ENCODE assay signal across 7 mouse cellular contexts in genomic region chr11:77215483-77215882, GRCm38 (mm10). TPM values are rescaled to one million over a fixed set of nuclear protein-coding genes. Genes with fewer than 3 reads are reported as not detected.
DNase-seq lines count a peak whose midpoint lies in the region; ATAC-seq and TF ChIP-seq lines count a peak whose summit lies in the region.

No protein-coding gene starts in this region.

- TF ChIP-seq CTCF in lung, embryonic 14.5 days (IDR thresholded peaks at IDR 0.05; ENCODE audit: low read depth): no peak

- H3K4me3 ChIP-seq in lung, embryonic 14.5 days (ENCODE audit: low read depth, low read length): peak overlapping the region; percentile 83
- H3K4me3 ChIP-seq in hindbrain, embryonic 15.5 days: peak overlapping the region; percentile 68
- peak overlapping the region; percentile 84 for H3K4me3 ChIP-seq in midbrain, embryonic 15.5 days

- H3K27ac ChIP-seq in lung, embryonic 14.5 days (ENCODE audit: low read depth): peak overlapping the region; percentile 87
- H3K27ac ChIP-seq in hindbrain, embryonic 15.5 days (replicated peaks): peak overlapping the region; percentile 96
- peak overlapping the region; percentile 99 for H3K27ac ChIP-seq in midbrain, embryonic 15.5 days

- WGBS in lung, embryonic 14.5 days: under 1% methylated on average over 11 of the region's 11 CpGs
- 2% methylated on average over 11 of the region's 11 CpGs for WGBS in hindbrain, embryonic 15.5 days
- WGBS in midbrain, embryonic 15.5 days: under 1% methylated on average over 11 of the region's 11 CpGs

- H3K9me3 ChIP-seq in lung, embryonic 14.5 days (ENCODE audit: low read depth, low read length): no peaks in the 10 kb centered on the region
- no peaks in the 10 kb centered on the region for H3K9me3 ChIP-seq in hindbrain, embryonic 15.5 days
- H3K9me3 ChIP-seq in midbrain, embryonic 15.5 days: no peaks in the 10 kb centered on the region

- H3K4me1 ChIP-seq in lung, embryonic 14.5 days (ENCODE audit: insufficient read depth): 0 out of 2 replicates have a peak, but pooled peaks cover 6% of the 10 kb centered on the region
- H3K4me1 ChIP-seq in hindbrain, embryonic 15.5 days (replicated peaks): peaks cover 30% of the 10 kb centered on the region
- H3K4me1 ChIP-seq in midbrain, embryonic 15.5 days: peaks cover 25% of the 10 kb centered on the region

- H3K4me2 ChIP-seq in lung, embryonic 14.5 days: peak overlapping the region; percentile 91
- H3K4me2 ChIP-seq in hindbrain, embryonic 15.5 days: peak overlapping the region; percentile 68
- H3K4me2 ChIP-seq in midbrain, embryonic 15.5 days: peak overlapping the region; percentile 86

- H3K9ac ChIP-seq in lung, embryonic 14.5 days: peak overlapping the region; percentile 83
- H3K9ac ChIP-seq in hindbrain, embryonic 15.5 days: peak overlapping the region; percentile 97
- H3K9ac ChIP-seq in midbrain, embryonic 15.5 days: peak overlapping the region; percentile 93

- peak; percentile 47 for DNase-seq in lung, embryonic 14.5 days
- no peak for DNase-seq in lung, postnatal 36 days
- DNase-seq in c-Kit-positive CD71-positive TER-119-negative erythroid progenitor cells, embryonic 14.5 days (ENCODE audit: low read depth): peak; percentile 28
- no peak for DNase-seq in cerebellum, postnatal 25 days
- no peak for DNase-seq in layer of hippocampus, adult 8-10 months (ENCODE audit: low spot score in 2 of 2)

- ATAC-seq in lung, embryonic 14.5 days (ENCODE audit: insufficient read depth): peak; percentile 33; the same call in 1 of the 2 replicates
- ATAC-seq in hindbrain, embryonic 15.5 days (ENCODE audit: low FRiP score, low read depth): 0 out of 2 replicates have a peak, but pooled peaks have one; percentile 21
- ATAC-seq in midbrain, embryonic 15.5 days (replicated peaks): peak; percentile 44

- no peaks in the 10 kb centered on the region for H3K27me3 ChIP-seq in lung, embryonic 14.5 days (ENCODE audit: insufficient read depth, low read length)
- no peaks in the 10 kb centered on the region for H3K27me3 ChIP-seq in hindbrain, embryonic 15.5 days
- no peaks in the 10 kb centered on the region for H3K27me3 ChIP-seq in midbrain, embryonic 15.5 days (replicated peaks)

- H3K36me3 ChIP-seq in lung, embryonic 14.5 days (ENCODE audit: insufficient read depth): no peaks in the 10 kb centered on the region
- no peaks in the 10 kb centered on the region for H3K36me3 ChIP-seq in hindbrain, embryonic 15.5 days
- no peaks in the 10 kb centered on the region for H3K36me3 ChIP-seq in midbrain, embryonic 15.5 days (replicated peaks)

RNA-seq across cellular contexts. Expression of gene Ssh2, which starts 0.6 kb away (rescaled TPM):
- polyA plus RNA-seq in lung, embryonic 14.5 days (2014; fragmentation: Nextera tagmentation; extraction: Ambion mirVana): 13.8 and 15.5 TPM in 2 replicates
- 15.1 and 17.3 TPM in 2 replicates for polyA plus RNA-seq in hindbrain, embryonic 15.5 days (2015; fragmentation: Nextera tagmentation; extraction: Ambion mirVana)
- 18.8 and 21.1 TPM in 2 replicates for polyA plus RNA-seq in midbrain, embryonic 15.5 days (2015; fragmentation: Nextera tagmentation; extraction: Ambion mirVana)
- 10 to 100 TPM; 33.1 to 38.3 (median 36.1) TPM for total RNA-seq in layer of hippocampus, adult 8-10 months (2022)

RNA-seq across cellular contexts. Expression of gene Efcab5, which starts 26.7 kb away (rescaled TPM):
- polyA plus RNA-seq in lung, embryonic 14.5 days (2014; fragmentation: Nextera tagmentation; extraction: Ambion mirVana): 0.15 and 0.29 TPM in 2 replicates
- polyA plus RNA-seq in hindbrain, embryonic 15.5 days (2015; fragmentation: Nextera tagmentation; extraction: Ambion mirVana): 0.56 and 1.3 TPM in 2 replicates
- polyA plus RNA-seq in midbrain, embryonic 15.5 days (2015; fragmentation: Nextera tagmentation; extraction: Ambion mirVana): 0.57 and 0.94 TPM in 2 replicates
- total RNA-seq in layer of hippocampus, adult 8-10 months (2022): 1 to 10 TPM; 3.0 to 6.1 (median 4.4) TPM

Comparison
In these comparisons a context has a peak if more than half of its experiments do, and no peak if none do; other contexts are left out.
1. DNase-seq: peak in lung, embryonic 14.5 days (single experiment) and c-Kit-positive CD71-positive TER-119-negative erythroid progenitor cells, embryonic 14.5 days (single experiment); none in lung, postnatal 36 days (single experiment), cerebellum, postnatal 25 days (0 of 2) and layer of hippocampus, adult 8-10 months (0 of 2).
2. Peak in every context shown above with its lines, with median percentiles within 50 percentile points of each other: ATAC-seq, H3K27ac ChIP-seq, H3K4me2 ChIP-seq, H3K4me3 ChIP-seq and H3K9ac ChIP-seq.